Mouse (Mus musculus): ENCODE results near the gene Lyz2. TPM values are rescaled to one million over a fixed set of nuclear protein-coding genes. Genes with fewer than 3 reads are reported as not detected.

The Lyz2 gene
- polyA plus RNA-seq, 1 experiment from 2014 or later: 29.0 TPM

DNA sequence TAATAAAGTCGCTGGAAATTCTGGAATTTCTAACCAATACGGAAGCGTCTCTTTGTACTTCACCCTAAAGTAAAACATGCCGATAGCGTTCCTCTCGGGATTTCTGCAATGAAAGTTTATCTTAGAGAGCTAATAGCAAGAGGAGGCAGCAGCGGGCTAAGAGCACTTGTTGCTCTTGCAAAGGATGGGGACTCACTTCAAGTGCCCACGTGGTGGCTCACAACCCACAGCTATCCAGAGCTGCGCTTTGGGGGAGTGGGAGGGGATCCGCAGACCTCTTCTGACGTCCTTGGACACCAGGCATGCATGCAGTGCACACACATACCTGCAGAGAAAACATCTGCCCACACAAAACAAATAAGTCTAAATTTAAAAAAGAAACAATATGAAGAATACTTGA is 46.3 kb downstream of the Lyz2 start:
- no peak overlapping the region for H3K4me3 ChIP-seq (replicated peaks)
- no peak overlapping the region for H3K27ac ChIP-seq (replicated peaks)
- H3K9ac ChIP-seq (replicated peaks): no peak overlapping the region
- no peaks in the 10 kb centered on the region for H3K27me3 ChIP-seq (replicated peaks)
- H3K4me2 ChIP-seq: no peak overlapping the region
- H3K9me3 ChIP-seq (replicated peaks): no peaks in the 10 kb centered on the region
- WGBS: 67% methylated on average over 11 of the region's 11 CpGs
- no peak for ATAC-seq (ENCODE audit: low FRiP score)
- no peaks in the 10 kb centered on the region for H3K36me3 ChIP-seq
- no peaks in the 10 kb centered on the region for H3K4me1 ChIP-seq

DNA sequence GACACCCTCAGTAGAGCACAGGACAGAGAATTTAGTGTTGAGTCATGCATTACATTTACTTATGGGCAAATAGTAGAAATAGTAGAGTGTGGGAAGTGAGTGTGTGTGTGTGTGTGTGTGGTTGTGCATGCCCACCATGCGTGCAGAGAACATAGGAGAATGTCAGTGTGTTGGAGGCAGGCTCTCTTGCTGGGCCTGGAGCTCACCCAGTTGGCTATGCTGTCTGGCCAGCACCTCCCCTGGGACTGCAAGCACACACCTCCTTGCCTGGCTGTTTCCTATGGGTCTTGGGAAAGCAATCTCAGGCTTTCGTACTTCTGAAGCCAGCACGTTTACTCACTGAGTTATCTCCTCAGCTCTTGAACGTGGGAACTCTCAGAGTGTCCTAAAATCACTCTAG is 47.3 kb downstream of the Lyz2 start:
- Histone ChIP-seq H3K36me3 (no peaks in the 10 kb centered on the region), H3K9ac (replicated peaks) (no peak overlapping the region), H3K27me3 (replicated peaks) (no peaks in the 10 kb centered on the region), H3K4me2 (no peak overlapping the region), H3K9me3 (replicated peaks) (no peaks in the 10 kb centered on the region), H3K4me1 (no peaks in the 10 kb centered on the region), H3K27ac (replicated peaks) (no peak overlapping the region), H3K4me3 (replicated peaks) (no peak overlapping the region)
- WGBS: 81% methylated on average over 4 of the region's 4 CpGs
- no peak for ATAC-seq (ENCODE audit: low FRiP score)

DNA sequence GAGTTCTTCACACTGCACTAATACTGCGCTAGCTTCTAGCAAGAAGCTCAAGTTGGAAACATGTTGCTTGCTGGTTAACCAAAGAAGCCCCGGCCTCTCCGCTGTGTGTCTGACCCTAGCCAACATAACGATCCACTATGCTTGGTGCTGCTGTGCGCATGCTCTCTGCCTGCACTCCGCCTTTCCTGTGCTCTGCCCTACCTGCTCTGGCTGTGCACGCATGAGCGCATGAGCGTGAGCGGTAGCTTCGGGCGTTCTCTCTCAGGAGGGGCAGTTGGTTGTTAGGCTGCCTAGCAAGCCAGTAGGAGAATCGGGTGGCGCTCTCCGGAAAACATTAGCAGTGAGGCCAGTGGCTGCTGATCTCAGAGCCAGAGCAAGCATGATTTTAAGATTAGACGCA is 52.3 kb downstream of the Lyz2 start:
- Histone ChIP-seq H3K9me3 (replicated peaks) (no peaks in the 10 kb centered on the region), H3K36me3 (no peaks in the 10 kb centered on the region), H3K4me1 (peaks cover 4% of the 10 kb centered on the region), H3K4me2 (no peak overlapping the region), H3K9ac (replicated peaks) (no peak overlapping the region), H3K4me3 (replicated peaks) (no peak overlapping the region), H3K27ac (replicated peaks) (no peak overlapping the region), H3K27me3 (replicated peaks) (no peaks in the 10 kb centered on the region)
- 78% methylated on average over 16 of the region's 16 CpGs for WGBS
- ATAC-seq (ENCODE audit: low FRiP score): no peak

Other genes starting within 250 kb of the Lyz2 start
- not detected in 2 replicates for gene Lrrc10, start 237.0 kb downstream of the Lyz2 start, polyA plus RNA-seq (2015; fragmentation: Nextera tagmentation; extraction: Ambion mirVana)
- 247 and 251 TPM in 2 replicates for gene Cct2, start 218.5 kb downstream of the Lyz2 start, polyA plus RNA-seq (2015; fragmentation: Nextera tagmentation; extraction: Ambion mirVana)
- gene Frs2, start 133.8 kb downstream of the Lyz2 start, polyA plus RNA-seq (2015; fragmentation: Nextera tagmentation; extraction: Ambion mirVana): 19.7 and 21.4 TPM in 2 replicates
- gene Yeats4, start 57.8 kb downstream of the Lyz2 start, polyA plus RNA-seq (2015; fragmentation: Nextera tagmentation; extraction: Ambion mirVana): 86.6 and 95.3 TPM in 2 replicates
- not detected in 2 replicates for gene 9530003J23Rik, start 43.6 kb downstream of the Lyz2 start, polyA plus RNA-seq (2015; fragmentation: Nextera tagmentation; extraction: Ambion mirVana)
- 0.12 and 0.63 TPM in 2 replicates for gene Lyz1, start 10.5 kb upstream of the Lyz2 start, polyA plus RNA-seq (2015; fragmentation: Nextera tagmentation; extraction: Ambion mirVana)
- gene Cpsf6, start 97.7 kb upstream of the Lyz2 start, polyA plus RNA-seq (2015; fragmentation: Nextera tagmentation; extraction: Ambion mirVana): 126 and 133 TPM in 2 replicates